Mouse (Mus musculus) G1E (cell line): Measurements from ENCODE around the gene Rnf10. TPM values are rescaled to one million over a fixed set of nuclear protein-coding genes. Genes with fewer than 3 reads are reported as not detected.

Source experiments
- ATAC-seq: 2 replicates; pipeline ENCODE4 v1.8.0; 2016; ENCODE audit warnings: mild to moderate bottlenecking; ENCODE audit not compliant: insufficient number of reproducible peaks, poor library complexity, low FRiP score, severe bottlenecking; ENCODE audit errors: extremely low read depth
- DNase-seq: peaks from one replicate; pipeline ENCODE4 v3.0.0; 2012; ENCODE audit warnings: low spot score
- H3K27me3 ChIP-seq: 2 replicates; pipeline ENCODE4 v1.6.1; 2012; ENCODE audit warnings: mild to moderate bottlenecking, low read length, inconsistent platforms; ENCODE audit not compliant: insufficient read depth
- H3K36me3 ChIP-seq: replicated peaks from 2 replicates; pipeline ENCODE3; 2012; ENCODE audit warnings: mild to moderate bottlenecking, inconsistent platforms
- H3K4me1 ChIP-seq: 2 replicates; pipeline ENCODE4 v1.6.1; 2012; ENCODE audit warnings: low read depth, low read length, inconsistent platforms, mixed read lengths; ENCODE audit not compliant: insufficient read depth
- H3K4me3 ChIP-seq: 2 replicates; pipeline ENCODE4 v1.5.1; 2012; ENCODE audit warnings: low read depth, mild to moderate bottlenecking, inconsistent platforms, low read length, moderate library complexity, mixed read lengths
- H3K9me3 ChIP-seq: replicated peaks from 2 replicates; pipeline ENCODE4 v1.6.1; 2012; ENCODE audit warnings: inconsistent platforms
- CTCF ChIP-seq: IDR thresholded peaks from 2 replicates; pipeline ENCODE4 v1.5.1; 2012; ENCODE audit warnings: low read depth, low read length, inconsistent platforms, mixed read lengths
- GATA1 ChIP-seq: IDR thresholded peaks from 2 replicates; pipeline ENCODE4 v1.6.1; 2012; ENCODE audit warnings: borderline replicate concordance, low read length, inconsistent platforms, mixed read lengths
- GATA2 ChIP-seq: IDR thresholded peaks from 2 replicates; pipeline ENCODE4 v1.6.1; 2012; ENCODE audit warnings: low read depth, low read length, inconsistent platforms, borderline replicate concordance
- POLR2AphosphoS5 ChIP-seq: IDR thresholded peaks from 2 replicates; pipeline ENCODE4 v1.6.1; 2012; ENCODE audit warnings: low read depth, low read length, inconsistent platforms; ENCODE audit not compliant: insufficient replicate concordance
- TAL1 ChIP-seq: conservative IDR thresholded peaks from 2 replicates; pipeline ENCODE4 v1.6.1; 2012; ENCODE audit warnings: low read depth, low read length, inconsistent platforms, mixed read lengths
- polyA plus RNA-seq: library from polyadenylated mRNA; stranded (reverse); fragments of >175 nt; gene quantifications from 2 replicates; pipeline ENCODE4 v1.2.3, GENCODE M21; 2012
- total RNA-seq, 2 experiments: library from RNA; stranded (forward) in 1 of 2; stranded (reverse) in 1 of 2; fragments of 200-1000 nt in 1 of 2; fragments of >200 nt in 1 of 2; fragmentation: Nextera tagmentation in 1 of 2; gene quantifications; 2 replicates each; pipeline ENCODE4 v1.2.3; 2014 to 2017

Rnf10 gene
- total and polyA plus RNA-seq, 3 experiments: 56.9 to 202 (median 87.3) TPM

DNA sequence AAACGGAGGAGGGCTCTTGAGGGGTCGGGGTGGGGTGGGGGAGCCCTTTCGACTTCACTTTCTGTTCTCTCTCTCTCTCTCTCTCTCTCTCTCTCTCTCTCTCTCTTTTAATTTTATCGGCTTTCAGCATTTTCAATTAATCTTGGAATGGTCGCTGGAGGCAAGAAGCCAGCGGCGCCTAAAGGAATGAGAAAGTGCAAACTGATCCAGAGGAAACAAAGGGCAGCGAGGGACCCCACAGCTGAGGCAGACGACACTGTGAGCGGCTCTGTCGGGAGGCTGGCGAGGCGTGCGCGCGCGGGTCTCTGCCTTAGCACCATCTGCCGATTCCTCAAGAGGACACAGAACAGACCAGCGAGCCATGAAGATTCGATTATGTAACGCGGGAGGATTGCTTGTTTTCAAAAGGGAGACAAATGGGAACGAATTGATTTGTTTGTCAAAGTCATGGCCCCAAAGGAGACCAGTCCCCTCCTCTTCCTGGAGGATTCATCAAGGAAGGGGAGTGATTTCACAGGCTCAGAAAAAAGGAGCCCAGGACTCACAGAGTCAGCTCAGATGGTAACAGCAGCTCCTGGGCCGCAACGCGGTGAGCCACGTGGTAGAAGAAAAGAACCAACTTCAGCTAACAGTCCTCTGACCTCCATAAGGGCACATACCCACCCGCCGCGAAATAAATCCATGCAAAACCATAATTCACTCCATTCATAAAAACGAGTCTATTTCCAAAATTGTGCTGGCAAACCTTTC, 68.0 kb downstream of the Rnf10 start:
- H3K4me1 ChIP-seq: no peaks in the 10 kb centered on the region

DNA sequence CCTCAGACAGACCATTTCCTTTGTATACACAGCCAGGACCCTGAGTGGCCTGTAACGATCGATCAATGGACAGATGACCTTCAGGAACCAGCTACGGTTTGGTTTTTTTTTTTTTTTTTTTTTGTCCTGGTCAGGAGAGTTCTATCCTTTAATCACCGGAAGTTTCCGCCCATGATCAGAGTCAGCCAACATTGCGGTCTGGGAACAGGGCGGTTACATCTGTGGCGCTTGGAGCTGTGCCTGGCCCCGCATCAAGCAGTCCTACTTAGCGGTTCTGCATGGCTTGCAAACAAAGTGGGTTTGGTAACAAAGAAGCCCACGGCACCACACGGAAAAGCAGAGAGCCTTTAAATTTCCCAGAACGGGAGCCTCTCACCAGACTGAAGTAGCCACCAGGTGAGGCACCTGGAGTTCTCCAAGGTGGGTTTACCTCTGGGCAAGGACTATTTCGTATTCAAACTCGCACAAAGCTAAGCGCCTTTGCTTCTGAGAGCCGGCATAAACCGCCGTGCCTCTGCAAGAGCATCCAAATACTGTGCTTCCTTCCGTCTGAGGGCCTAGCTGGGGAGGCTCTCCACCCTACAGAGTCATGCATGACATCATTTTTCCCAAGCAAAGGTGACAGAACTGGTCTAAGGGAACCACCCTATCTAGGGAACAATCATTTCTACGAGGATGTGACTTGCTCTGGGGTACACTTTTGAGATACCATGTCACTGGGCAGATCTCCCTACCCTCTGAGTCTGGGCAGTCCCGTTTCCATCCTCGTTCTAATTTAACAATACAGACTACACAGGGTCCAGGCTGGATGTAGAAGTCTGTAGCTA, 68.8 kb downstream of the Rnf10 start:
- ATAC-seq: no peak
- H3K27me3 ChIP-seq: peaks cover 18% of the 10 kb centered on the region
- TF ChIP-seq CTCF: no peak
- no peak for TF ChIP-seq POLR2AphosphoS5
- no peak overlapping the region for H3K4me3 ChIP-seq
- no peaks in the 10 kb centered on the region for H3K9me3 ChIP-seq
- no peak for DNase-seq
- H3K36me3 ChIP-seq: no peaks in the 10 kb centered on the region
- H3K4me1 ChIP-seq: no peaks in the 10 kb centered on the region

More for the DNA sequence above, 68.0 kb downstream of the Rnf10 start:
- Histone ChIP-seq H3K4me3 (no peak overlapping the region), H3K27me3 (peaks cover 18% of the 10 kb centered on the region), H3K9me3 (no peaks in the 10 kb centered on the region), H3K36me3 (no peaks in the 10 kb centered on the region)
- no peak for TF ChIP-seq CTCF
- TF ChIP-seq POLR2AphosphoS5: no peak
- TF ChIP-seq GATA2: no peak
- ATAC-seq (no peak), DNase-seq (no peak)

DNA sequence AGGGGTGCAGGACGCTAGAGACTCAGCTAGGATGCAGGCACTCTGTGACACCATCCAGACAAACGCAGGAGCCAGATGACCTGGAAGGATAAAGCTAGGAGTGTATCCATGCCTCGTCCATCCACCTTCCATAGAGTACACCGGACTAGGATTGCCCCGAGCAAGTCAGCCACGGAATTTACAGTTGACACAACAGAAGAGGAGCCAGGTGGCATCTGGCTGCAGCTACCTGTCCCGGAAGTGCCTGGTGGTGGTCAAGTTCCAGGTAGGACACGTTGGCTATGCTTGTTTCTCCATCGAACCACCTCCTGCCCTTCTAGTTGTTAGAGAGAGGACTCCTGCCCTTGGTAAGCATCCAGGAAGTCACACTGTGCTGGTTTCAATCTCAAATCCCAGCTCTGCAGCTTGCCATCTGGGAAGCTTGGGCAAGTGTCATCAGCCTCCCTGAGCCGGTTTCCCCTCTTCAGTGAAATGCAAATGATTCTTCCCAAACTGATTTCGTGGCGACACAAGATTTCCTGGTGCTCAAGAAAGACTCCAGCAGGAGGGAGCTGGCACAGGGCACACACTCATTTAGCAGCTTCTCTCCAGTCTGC, 78.0 kb downstream of the Rnf10 start:
- Histone ChIP-seq H3K27me3 (peaks cover 49% of the 10 kb centered on the region), H3K9me3 (peaks cover 9% of the 10 kb centered on the region), H3K4me1 (no peaks in the 10 kb centered on the region), H3K36me3 (no peaks in the 10 kb centered on the region), H3K4me3 (no peak overlapping the region)
- DNase-seq (no peak), ATAC-seq (no peak)
- TF ChIP-seq CTCF (no peak), GATA2 (no peak), TAL1 (no peak), GATA1 (no peak), POLR2AphosphoS5 (no peak)

DNA sequence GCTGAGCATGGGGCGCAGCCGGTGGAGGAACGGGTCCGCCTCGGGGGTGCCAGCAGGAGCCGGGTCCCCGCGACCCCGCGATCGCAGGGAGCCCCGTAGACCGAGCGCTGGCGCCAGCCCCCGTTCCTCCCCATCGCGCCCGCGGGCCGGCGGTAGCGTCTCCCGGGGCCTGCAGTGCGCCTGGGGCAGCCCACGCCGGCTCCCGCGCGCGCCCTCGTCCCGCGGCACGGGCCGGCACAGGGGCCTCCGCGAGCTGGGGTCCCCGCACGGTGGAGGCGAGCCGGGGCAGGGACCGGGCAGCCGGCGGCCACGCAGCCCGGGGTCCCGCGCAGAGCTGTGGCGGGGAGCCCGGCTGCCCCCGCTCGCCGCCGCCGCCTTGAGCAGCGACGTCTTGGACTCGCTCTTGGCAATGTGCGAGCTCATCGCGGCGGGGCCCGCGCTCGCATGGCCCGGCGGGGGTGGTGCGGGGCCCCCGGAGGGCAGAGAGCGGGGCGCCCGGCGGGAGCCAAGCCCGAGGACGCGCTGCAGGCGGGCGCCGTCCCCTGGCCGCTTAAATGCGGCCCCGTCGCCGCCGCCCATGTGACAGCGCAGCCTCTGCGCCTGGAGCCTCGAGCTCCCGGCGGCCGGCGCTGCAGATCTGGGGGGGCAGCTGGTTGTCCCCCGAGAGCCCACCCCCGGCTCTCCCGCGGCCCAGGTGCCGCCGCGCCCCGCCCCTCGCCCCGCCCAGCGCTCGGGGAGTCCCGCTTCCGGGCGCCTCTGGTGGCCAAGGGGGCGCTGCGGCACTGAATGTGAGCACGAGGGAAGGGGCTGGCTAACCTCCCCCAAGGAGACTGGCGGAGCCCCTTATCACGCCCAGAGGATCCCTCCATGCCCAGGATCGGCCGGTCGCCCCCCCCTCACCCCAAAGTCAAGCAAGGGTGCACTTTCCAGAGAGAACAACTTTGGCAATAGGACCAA, 78.8 kb downstream of the Rnf10 start, which contains the start of gene Cabp1:
TSS of gene Cabp1 (minus strand) at position 713 of the 957 bp plus-strand sequence.
- no peaks in the 10 kb centered on the region for H3K36me3 ChIP-seq
- no peak for DNase-seq
- no peaks in the 10 kb centered on the region for H3K4me1 ChIP-seq
- no peak for ATAC-seq
- peaks cover 51% of the 10 kb centered on the region for H3K27me3 ChIP-seq
- H3K4me3 ChIP-seq: 0 out of 2 replicates have a peak within 1 kb of the TSS, but pooled peaks have one; percentile 7
- peaks cover 9% of the 10 kb centered on the region for H3K9me3 ChIP-seq
- TF ChIP-seq GATA2 (no peak), POLR2AphosphoS5 (no peak), GATA1 (no peak), TAL1 (no peak), CTCF (no peak)

DNA sequence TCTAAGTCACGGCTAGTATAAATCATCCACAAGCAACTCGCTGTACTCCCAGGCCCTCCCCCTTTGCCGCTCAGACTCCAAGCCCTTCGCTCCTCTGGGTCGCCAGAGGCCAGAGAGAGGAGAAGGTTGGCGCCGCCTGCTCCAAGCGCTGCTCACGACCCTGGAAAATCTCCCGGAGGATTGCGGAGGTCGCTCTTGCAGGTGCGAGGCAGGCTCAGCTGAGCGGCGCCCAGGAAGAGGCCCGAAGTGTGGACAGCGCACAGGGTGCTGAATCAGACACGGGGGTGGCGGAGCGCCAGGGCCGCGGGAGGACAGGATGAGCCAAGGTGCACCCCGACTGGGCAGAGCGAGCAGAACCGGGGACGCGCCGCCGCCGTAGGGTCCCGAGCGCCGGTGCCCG, 79.5 kb downstream of the Rnf10 start:
- 0 out of 2 replicates have a peak overlapping the region, but pooled peaks have one; percentile 7 for H3K4me3 ChIP-seq
- no peaks in the 10 kb centered on the region for H3K4me1 ChIP-seq
- no peak for DNase-seq
- H3K36me3 ChIP-seq: no peaks in the 10 kb centered on the region
- peaks cover 51% of the 10 kb centered on the region for H3K27me3 ChIP-seq
- H3K9me3 ChIP-seq: peaks cover 9% of the 10 kb centered on the region
- no peak for ATAC-seq
- no peak for TF ChIP-seq TAL1
- no peak for TF ChIP-seq CTCF
- no peak for TF ChIP-seq POLR2AphosphoS5
- TF ChIP-seq GATA2: no peak
- TF ChIP-seq GATA1: no peak

DNA sequence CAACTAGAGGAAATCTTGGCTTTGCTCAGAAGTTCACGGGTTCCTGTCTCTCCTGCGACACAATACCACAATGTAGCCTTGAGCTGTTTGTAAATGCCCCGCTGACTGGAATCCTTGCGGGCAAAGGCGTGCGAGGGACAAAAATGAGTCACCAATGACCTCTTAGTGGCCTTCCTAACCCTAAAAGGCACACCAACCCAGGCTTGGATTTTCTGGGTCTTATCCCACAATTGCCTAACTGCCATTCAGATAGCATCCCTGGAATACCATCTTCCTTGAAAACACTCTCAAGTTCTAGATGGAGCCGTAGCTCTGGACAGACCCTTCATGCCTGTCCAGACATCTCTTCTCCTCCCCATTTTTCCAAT, 79.9 kb downstream of the Rnf10 start:
- H3K27me3 ChIP-seq: peaks cover 49% of the 10 kb centered on the region
- no peak for DNase-seq
- ATAC-seq: no peak
- no peaks in the 10 kb centered on the region for H3K4me1 ChIP-seq
- TF ChIP-seq GATA2 (no peak), POLR2AphosphoS5 (no peak), TAL1 (no peak), GATA1 (no peak)
- H3K4me3 ChIP-seq: no peak overlapping the region
- H3K36me3 ChIP-seq: no peaks in the 10 kb centered on the region
- peaks cover 9% of the 10 kb centered on the region for H3K9me3 ChIP-seq
